ENCODE assay signal across 12 mouse cellular contexts in genomic region chr10:119123517-119123916, GRCm38 (mm10).
"Had no signal": no experiment of that assay in that cellular context is flagged by ENCODE, and none has a peak within 500 bp of the region (broad histone marks: within the 10 kb centered on the region; RNA-seq: fewer than 3 reads in every experiment).

No protein-coding gene starts in this region.

- H3K4me2 ChIP-seq: intestine, embryonic 15.5 days; limb, embryonic 15.5 days; liver, embryonic 12.5 days; lung, embryonic 14.5 days; neural tube, embryonic 13.5 days had no signal

- H3K27me3 ChIP-seq: intestine, embryonic 15.5 days; limb, embryonic 15.5 days; liver, embryonic 12.5 days; neural tube, embryonic 13.5 days had no signal

- DNase-seq: kidney, adult 18-20 months; kidney, postnatal 14 days; lung, embryonic 14.5 days; lung, postnatal 10 days; lung, postnatal 4 days; thymus, postnatal 4 days had no signal

- H3K36me3 ChIP-seq: intestine, embryonic 15.5 days; limb, embryonic 15.5 days; liver, embryonic 12.5 days; neural tube, embryonic 13.5 days had no signal

- H3K9me3 ChIP-seq: intestine, embryonic 15.5 days; limb, embryonic 15.5 days; neural tube, embryonic 13.5 days had no signal

- ATAC-seq: intestine, embryonic 15.5 days; liver, embryonic 12.5 days had no signal

- H3K27ac ChIP-seq: intestine, embryonic 15.5 days; limb, embryonic 15.5 days; liver, embryonic 12.5 days; neural tube, embryonic 13.5 days; stomach, postnatal 0 days had no signal

- H3K9ac ChIP-seq: intestine, embryonic 15.5 days; limb, embryonic 15.5 days; liver, embryonic 12.5 days; lung, embryonic 14.5 days; neural tube, embryonic 13.5 days had no signal

- H3K4me3 ChIP-seq: intestine, embryonic 15.5 days; limb, embryonic 15.5 days; liver, embryonic 12.5 days; myocyte; neural tube, embryonic 13.5 days had no signal

- H3K4me1 ChIP-seq: intestine, embryonic 15.5 days; limb, embryonic 15.5 days; liver, embryonic 12.5 days; neural tube, embryonic 13.5 days had no signal
